Mouse (Mus musculus) ES-E14 (cell line): ENCODE measurements around the gene Hdac9. TPM values are rescaled to one million over a fixed set of nuclear protein-coding genes. Genes with fewer than 3 reads are reported as not detected.

Source experiments
- DNase-seq: peaks from one replicate; pipeline ENCODE4 v3.0.0-alpha.2; 2013; ENCODE audit warnings: low read depth, low spot score
- H3K27ac ChIP-seq: 2 replicates; pipeline ENCODE4 v1.5.1; 2012; ENCODE audit warnings: low read depth, mild to moderate bottlenecking, low read length, moderate library complexity, mixed read lengths; ENCODE audit not compliant: poor library complexity, insufficient read depth, severe bottlenecking
- H3K36me3 ChIP-seq: 2 replicates; pipeline ENCODE4 v1.6.1; 2012; ENCODE audit warnings: mild to moderate bottlenecking, low read length, moderate library complexity, mixed read lengths; ENCODE audit not compliant: control insufficient read depth, poor library complexity, insufficient read depth, severe bottlenecking
- H3K4me1 ChIP-seq, 2 experiments: fragments of 150-350 bp in 1 of 2; sonication (generic) in 1 of 2; 2 replicates each; pipeline ENCODE4 v1.6.1; 2012; ENCODE audit warnings: low read length in 2 of 2, mild to moderate bottlenecking in 1 of 2, mixed read lengths in 1 of 2; ENCODE audit not compliant: control insufficient read depth in 2 of 2, insufficient read depth in 2 of 2, poor library complexity in 1 of 2
- H3K4me3 ChIP-seq, 2 experiments: fragments of 150-350 bp in 1 of 2; sonication (generic) in 1 of 2; 2 replicates each; pipeline ENCODE4 v1.5.1; 2012; ENCODE audit warnings: low read length in 2 of 2, low read depth in 1 of 2, mild to moderate bottlenecking in 1 of 2, mixed read lengths in 1 of 2; ENCODE audit not compliant: insufficient read depth in 1 of 2, poor library complexity in 1 of 2, severe bottlenecking in 1 of 2
- H3K9ac ChIP-seq: 2 replicates; pipeline ENCODE4 v1.6.1; 2012; ENCODE audit warnings: low read depth, mild to moderate bottlenecking, low read length, mixed read lengths; ENCODE audit not compliant: poor library complexity, insufficient read depth, severe bottlenecking
- H3K9me3 ChIP-seq: fragments of 150-350 bp; sonication (generic); 2 replicates; pipeline ENCODE4 v1.6.1; 2012; ENCODE audit warnings: low read depth, mild to moderate bottlenecking, low read length; ENCODE audit not compliant: control insufficient read depth, insufficient read depth
- CHD2 ChIP-seq: IDR thresholded peaks from 2 replicates; pipeline ENCODE4 v1.6.1; 2014; ENCODE audit warnings: mild to moderate bottlenecking, low read depth, low read length, inconsistent platforms
- HCFC1 ChIP-seq: IDR thresholded peaks from 2 replicates; pipeline ENCODE4 v1.6.1; 2012; ENCODE audit warnings: low read length, inconsistent platforms, borderline replicate concordance; ENCODE audit not compliant: insufficient read depth
- MAFK ChIP-seq: IDR thresholded peaks from 2 replicates; pipeline ENCODE4 v1.6.1; 2014; ENCODE audit warnings: mild to moderate bottlenecking, low read depth, low read length, inconsistent platforms; ENCODE audit not compliant: insufficient read depth
- ZC3H11A ChIP-seq: IDR thresholded peaks from 2 replicates; pipeline ENCODE4 v1.6.1; 2012; ENCODE audit warnings: low read depth, mild to moderate bottlenecking, inconsistent platforms, low read length, borderline replicate concordance
- ZNF384 ChIP-seq: IDR thresholded peaks from 2 replicates; pipeline ENCODE4 v1.6.1; 2012; ENCODE audit warnings: low read depth, low read length, inconsistent platforms
- in situ Hi-C, 2 experiments: fragments of 600-800 bp; cut with MboI; formaldehyde crosslinking; loops; one replicate each; pipeline ENCODE4 v1.15.1; 2025; ENCODE audit warnings: low sequenced_read_pairs in 2 of 2, inconsistent platforms in 1 of 2; ENCODE audit not compliant: unreplicated experiment in 2 of 2
- total RNA-seq: library from RNA; depleted of rRNA; stranded (reverse); fragments of 300-350 nt; gene quantifications from 2 replicates; pipeline ENCODE4 v1.2.3, GENCODE M21; 2012

The Hdac9 gene
- total RNA-seq, 1 experiment, result 0.58 TPM

DNA sequence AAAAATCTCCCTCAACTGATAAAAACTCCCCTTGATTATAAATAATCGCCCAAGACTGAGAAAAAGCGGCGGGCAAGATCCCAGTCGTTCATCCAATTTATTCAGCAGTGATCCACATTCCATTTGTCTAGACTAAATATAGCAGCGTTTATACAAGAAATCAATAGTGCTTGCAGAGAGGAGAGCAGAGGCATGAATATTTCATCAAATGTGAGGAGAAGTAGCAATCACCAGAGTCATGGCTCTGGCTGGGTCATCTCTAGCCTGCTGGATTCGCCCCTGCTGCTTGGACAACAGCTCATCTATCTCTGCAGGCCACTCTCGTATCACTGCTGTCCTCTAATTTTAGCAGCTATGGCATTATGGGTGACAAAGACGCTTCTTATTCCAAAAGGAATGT is 476.0 kb downstream of the Hdac9 start:
- DNase-seq, result no peak

DNA sequence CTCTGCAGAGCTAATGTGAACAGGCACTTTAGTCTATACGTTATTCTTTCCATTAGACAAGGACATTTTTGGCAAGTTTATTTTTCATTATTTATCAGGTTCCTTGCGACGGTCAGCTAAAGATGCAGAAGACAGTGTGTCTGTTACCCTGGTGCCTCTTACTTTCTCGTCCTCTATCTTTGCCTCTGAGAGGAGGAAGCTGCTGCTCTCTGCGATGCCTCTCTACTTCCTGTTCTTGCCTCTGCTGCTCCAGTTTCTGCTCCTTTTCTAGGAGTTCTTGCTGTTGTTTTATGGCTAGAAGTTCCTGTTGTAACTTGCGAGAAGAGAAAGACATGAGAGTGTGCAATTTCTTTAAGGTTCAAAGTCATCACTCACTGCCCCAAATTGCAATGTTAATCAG is 484.0 kb downstream of the Hdac9 start:
- TF ChIP-seq ZNF384 (no peak), ZC3H11A (no peak), MAFK (no peak)
- no peak for DNase-seq
- H3K36me3 ChIP-seq, result no peaks in the 10 kb centered on the region
- H3K27ac ChIP-seq, result no peak overlapping the region
- no peak overlapping the region for H3K9ac ChIP-seq
- no peaks in the 10 kb centered on the region for H3K9me3 ChIP-seq
- no peaks in the 10 kb centered on the region for H3K4me1 ChIP-seq
- no peak overlapping the region for H3K4me3 ChIP-seq
- in situ Hi-C loops, result no loop called here

More for the DNA sequence above, 476.0 kb downstream of the Hdac9 start:
- Histone ChIP-seq H3K36me3 (no peaks in the 10 kb centered on the region), H3K4me1 (no peaks in the 10 kb centered on the region), H3K9me3 (no peaks in the 10 kb centered on the region), H3K27ac (no peak overlapping the region), H3K9ac (no peak overlapping the region), H3K4me3 (no peak overlapping the region)
- TF ChIP-seq HCFC1, result no peak
- no peak for TF ChIP-seq MAFK
- in situ Hi-C loops, result no loop called here

DNA sequence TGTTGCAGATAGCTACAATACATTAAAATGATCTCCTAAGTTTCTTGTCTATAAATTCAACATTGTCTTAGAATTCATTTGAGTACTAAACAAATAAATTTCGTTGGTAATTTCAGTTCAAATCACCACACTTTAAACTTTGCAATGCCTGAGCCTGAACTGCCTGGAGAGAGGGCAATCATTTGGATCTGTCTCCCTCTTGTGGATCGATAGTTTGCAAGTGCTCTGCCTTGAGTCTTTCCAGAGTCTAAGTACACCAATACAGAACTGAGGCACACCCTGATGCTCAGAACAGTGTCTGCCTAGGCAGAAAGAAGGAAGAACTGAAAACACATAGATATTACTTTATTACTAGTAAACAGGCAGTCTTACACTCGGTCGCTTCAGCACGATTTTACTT is 484.4 kb downstream of the Hdac9 start:
- Histone ChIP-seq H3K27ac (no peak overlapping the region), H3K9me3 (no peaks in the 10 kb centered on the region), H3K4me1 (no peaks in the 10 kb centered on the region), H3K4me3 (no peak overlapping the region), H3K36me3 (no peaks in the 10 kb centered on the region), H3K9ac (no peak overlapping the region)
- no peak for TF ChIP-seq CHD2
- peak; percentile 55; the same call in 1 of the 2 replicates for TF ChIP-seq ZC3H11A
- no peak for DNase-seq
- in situ Hi-C loops, result no loop called here

DNA sequence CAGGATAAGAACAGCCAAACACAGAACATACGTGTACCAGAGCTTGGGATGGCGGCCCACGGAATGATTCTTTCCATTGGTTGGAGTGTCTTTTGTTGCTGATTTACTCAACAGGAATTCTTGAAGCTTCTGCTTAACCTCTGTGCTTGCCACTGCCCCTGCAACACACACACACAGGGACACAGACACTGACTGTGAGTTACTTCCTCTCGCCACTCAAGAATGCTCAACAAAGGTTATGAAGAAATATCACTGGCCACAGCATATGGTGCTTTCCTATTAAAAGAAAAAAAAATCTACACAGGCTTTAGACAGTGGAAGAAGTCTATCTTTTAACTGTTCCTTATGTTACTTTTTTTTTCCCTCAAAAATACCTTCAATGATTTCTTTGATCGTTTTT is 485.1 kb downstream of the Hdac9 start:
- in situ Hi-C loops, result no loop called here
- no peak for DNase-seq
- Histone ChIP-seq H3K4me1 (no peaks in the 10 kb centered on the region), H3K27ac (no peak overlapping the region), H3K9me3 (no peaks in the 10 kb centered on the region), H3K9ac (no peak overlapping the region), H3K36me3 (no peaks in the 10 kb centered on the region), H3K4me3 (no peak overlapping the region)
- TF ChIP-seq CHD2 (no peak), ZC3H11A (no peak), MAFK (no peak), ZNF384 (no peak), HCFC1 (no peak)

DNA sequence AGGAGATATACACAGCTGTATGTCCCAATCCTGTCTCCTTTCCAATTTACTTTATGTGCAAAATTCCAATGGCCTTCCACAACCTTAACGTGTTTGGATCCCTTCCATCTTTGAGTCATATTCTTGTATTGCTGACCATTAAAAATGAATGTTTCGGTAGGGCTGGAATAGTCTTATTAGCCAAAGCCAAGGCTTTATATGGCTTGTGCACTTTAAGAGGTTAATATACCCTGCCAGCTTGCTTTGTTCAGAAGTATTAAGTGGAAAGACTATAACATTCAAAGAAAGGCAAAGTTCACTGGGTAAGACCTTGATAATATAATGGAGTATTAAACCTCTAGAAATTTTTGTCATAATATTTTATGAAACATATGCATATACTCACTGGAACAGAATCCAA is 491.4 kb downstream of the Hdac9 start:
- H3K4me1 ChIP-seq, result no peaks in the 10 kb centered on the region
- TF ChIP-seq MAFK, result no peak
- TF ChIP-seq CHD2, result no peak
- TF ChIP-seq HCFC1, result no peak
- no peak for TF ChIP-seq ZNF384
- TF ChIP-seq ZC3H11A, result no peak
- H3K27ac ChIP-seq, result no peak overlapping the region
- DNase-seq, result no peak
- H3K9me3 ChIP-seq, result no peaks in the 10 kb centered on the region
- no peaks in the 10 kb centered on the region for H3K36me3 ChIP-seq
- in situ Hi-C loops, result no loop called here
- H3K9ac ChIP-seq, result no peak overlapping the region
- H3K4me3 ChIP-seq, result no peak overlapping the region
